Mouse (Mus musculus) ES-CJ7 (cell line): ENCODE data around the gene Kifc1.

Experiments
- DNase-seq: peaks from one replicate; pipeline ENCODE4 v3.0.0; 2011; ENCODE audit warnings: low read depth, low spot score

The Kifc1 gene

DNA sequence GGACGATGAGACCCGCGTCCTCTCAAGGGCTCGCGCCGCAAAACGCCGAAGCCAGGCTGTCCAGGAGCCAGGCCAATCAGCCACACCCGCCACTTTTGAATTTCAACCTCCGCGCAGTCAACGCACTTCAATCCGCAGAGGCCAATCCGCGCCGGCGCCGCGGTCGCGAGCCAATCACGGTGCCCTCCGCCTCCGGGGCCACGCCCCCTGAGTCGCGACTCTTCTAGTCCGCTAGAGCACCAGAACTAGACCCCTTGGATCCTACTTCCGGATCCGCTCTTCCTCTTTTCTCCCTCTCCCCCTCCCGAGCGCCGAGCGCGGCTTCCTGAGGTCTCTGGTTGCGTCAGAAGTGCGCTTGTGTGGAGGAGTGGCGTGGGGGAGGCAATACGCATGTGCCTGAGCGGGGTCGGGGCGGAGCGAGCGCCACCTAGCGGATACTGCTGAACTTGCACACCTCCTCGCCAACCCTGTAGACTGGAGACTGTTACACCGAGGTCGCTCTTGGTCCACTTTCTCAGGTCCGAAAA is at the start of gene Kifc1:
Kifc1 (minus strand) TSS at position 129 of the 527 bp plus-strand sequence.
- peak; percentile 100 for DNase-seq

DNA sequence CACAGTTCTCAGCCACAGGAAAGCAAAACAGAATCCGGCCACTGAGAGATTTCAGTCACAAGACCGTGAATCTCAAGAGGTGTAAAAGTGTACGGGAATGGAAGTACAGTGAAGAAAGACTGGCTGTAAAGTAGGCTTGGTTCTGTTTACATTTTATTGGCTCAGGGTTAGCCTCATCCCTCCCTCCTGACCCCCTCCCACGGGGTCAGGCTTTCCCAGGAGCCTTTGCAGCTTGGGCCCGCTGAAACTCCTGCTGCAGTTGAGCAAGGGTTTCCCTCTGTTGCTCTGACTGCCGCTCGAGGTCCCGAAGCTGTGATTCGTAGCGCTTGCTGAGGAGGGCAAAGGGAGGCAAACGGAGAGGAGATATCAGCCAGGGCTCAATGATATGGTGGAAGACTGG is 48.3 kb upstream of the Kifc1 start:
- DNase-seq: no peak

DNA sequence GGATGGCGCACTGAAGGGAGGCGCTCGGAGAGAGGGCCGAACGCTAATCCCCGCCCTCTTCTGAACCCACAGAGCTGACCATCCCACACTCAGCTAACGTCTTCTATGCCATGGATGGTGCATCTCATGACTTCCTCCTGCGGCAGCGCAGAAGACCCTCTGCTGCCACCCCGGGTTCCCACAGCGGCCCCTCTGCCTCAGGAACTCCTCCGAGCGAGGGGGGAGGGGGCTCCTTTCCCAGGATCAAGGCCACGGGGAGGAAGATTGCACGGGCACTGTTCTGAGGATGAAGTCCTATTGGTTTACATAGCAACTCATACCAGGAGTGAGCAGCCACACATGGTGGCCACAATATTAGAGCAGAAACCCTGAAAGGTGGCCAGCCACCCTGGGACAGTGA is 46.5 kb upstream of the Kifc1 start:
- no peak for DNase-seq

DNA sequence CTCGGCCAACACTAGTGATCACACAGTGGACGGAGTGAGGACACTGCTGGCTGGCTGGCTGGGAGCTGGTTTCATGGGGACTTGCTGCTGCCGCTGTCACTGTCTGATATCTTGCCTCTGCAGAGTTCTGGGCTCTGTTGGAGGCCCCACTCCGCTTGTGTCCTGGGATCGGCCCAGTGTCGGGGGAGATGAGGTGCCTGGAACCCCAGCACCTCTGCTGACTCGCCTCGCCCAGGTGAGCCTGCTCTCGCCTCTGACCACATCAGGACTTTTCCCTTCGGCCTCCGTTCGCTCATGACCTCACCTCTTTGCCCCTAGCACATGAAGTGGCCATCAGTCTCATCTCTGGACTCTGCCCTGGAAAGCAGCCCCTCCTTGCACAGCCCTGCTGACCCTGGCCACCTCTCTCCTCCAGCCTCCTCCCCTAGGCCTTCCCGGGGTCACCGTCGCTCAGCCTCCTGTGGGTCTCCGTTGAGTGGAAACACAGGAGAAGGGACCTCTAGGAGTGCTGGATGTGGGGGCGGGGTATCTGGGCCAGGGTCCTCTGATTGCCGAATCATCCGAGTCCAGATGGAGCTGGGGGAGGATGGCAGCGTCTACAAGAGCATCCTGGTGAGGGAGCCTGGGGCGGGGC is 45.1 kb upstream of the Kifc1 start:
- no peak for DNase-seq

DNA sequence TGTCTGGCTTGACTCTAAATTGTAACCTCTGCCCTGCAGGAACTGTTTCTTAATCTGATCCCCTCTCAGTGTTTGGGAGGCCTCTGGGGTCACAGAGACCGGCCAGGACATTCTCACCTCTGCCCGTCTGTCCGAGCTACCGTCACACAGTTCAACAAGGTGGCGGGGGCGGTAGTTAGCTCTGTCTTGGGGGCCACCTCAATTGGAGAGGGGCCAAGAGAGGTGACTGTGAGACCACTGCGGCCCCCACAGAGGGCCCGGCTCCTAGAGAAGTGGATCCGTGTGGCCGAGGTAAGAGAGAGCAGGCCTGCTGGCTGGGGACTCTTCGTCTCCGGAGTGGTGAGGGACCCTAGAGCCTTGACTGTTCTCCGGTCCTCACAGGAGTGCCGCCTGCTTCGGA is 42.5 kb upstream of the Kifc1 start:
- no peak for DNase-seq

DNA sequence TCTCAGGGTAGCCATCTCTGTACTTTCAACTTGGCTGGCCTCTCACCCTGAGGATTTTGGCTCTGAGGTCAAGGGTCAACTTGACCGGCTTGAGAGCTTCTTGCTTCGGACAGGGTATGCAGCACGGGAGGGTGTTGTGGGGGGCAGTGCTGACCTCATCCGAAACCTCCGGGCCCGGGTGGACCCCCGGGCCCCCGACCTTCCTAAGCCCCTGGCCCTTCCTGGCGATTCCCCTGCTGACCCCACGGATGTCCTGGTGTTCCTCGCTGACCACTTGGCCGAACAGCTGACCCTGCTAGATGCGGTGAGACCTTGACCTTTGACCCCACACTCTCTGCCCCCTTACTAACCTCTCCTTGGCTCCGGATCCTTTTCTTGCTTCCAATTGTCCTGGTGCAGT is 42.0 kb upstream of the Kifc1 start:
- DNase-seq: no peak

DNA sequence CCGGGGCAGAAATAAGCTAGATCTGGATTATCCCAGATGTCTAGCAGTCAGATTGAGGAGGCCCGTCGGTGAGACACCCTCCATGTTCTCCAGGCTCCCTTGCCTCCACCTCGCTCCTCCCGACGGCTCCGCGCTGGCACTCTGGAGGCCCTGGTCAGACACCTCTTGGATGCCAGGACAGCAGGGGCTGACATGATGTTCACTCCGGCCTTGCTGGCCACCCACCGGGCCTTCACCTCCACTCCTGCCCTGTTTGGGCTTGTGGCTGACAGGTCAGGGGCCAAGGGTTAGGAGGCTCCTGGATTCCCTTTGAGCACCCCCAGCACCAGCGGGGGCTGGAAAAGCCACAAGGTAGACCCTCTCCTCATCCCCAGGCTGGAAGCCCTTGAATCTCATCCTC is 41.5 kb upstream of the Kifc1 start:
- no peak for DNase-seq

DNA sequence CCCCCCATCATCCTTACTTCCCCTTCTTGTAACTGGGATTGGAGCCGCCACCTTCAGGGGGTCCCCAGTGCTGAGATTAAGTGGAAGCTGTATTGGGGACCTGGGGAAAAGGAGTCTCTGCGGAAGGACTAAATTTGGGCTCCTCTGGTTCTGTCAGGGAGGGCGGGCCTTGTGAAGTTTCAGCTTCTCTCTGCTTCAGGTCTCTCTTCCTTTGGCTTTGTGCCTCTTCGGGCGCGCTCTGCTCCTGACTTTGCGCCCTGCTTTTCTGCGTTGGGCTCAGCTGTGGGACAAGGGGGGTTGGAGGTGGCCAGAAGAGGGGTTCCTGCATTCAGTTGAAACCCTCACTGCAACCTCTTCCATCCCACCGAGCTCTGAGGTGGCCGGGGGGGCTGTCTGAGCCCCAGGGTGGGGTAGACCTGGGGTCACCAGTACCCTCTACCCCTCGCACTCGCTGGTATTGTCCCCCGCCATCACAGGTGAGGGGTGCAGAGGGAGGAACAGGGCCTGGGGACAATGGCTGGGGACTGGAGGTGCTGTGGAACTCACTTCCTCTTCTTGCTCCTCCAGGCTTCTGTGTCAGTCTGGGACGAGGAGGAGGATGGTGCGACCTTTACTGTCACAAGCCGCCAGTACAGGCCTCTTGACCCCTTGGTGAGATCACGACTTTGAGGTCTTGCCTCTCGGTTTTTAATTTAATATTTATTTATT is 40.9 kb upstream of the Kifc1 start:
- no peak for DNase-seq

DNA sequence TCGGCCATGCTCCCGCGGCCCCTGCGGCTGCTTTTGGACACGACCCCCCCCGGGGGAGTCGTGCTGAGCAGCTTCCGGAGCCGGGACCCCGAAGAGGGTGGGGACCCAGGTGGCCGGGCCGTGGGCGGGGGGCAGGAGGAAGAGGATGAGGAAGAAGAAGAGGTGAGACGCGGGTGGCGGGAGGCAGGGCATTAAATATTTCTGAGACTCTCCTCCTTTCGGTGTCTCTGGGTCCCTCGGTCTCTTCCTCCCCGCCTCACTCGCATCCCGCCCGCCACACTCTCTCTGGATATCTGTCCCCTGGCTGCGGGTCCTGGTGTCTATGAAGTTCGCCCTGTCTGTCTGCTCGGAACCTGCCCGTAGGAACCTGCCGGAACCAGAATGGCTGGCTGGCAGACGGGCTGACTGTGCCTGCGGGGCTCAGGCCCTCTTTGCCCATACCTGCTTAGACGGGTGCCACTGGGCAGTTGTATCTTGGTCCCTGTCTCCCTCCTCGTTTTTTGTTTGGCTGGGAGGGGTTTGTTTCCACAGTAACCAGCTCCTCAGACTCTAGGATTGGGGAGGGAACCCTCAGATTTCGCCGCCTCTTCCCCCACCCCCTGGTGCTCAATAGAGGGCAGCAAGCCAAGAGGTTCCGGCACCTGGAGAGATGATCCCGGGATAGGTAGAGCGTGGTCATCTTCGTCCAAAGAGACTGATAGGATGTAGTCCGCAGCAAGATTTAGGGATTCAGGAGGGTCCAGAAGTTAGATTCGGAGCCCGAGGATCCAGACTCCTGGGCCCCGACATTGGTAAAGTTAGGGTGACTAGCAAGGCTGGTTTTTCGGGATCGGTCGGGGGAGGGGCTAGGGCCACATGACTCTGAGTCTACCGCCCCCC is 40.1 kb upstream of the Kifc1 start:
- DNase-seq: peak; percentile 87

DNA sequence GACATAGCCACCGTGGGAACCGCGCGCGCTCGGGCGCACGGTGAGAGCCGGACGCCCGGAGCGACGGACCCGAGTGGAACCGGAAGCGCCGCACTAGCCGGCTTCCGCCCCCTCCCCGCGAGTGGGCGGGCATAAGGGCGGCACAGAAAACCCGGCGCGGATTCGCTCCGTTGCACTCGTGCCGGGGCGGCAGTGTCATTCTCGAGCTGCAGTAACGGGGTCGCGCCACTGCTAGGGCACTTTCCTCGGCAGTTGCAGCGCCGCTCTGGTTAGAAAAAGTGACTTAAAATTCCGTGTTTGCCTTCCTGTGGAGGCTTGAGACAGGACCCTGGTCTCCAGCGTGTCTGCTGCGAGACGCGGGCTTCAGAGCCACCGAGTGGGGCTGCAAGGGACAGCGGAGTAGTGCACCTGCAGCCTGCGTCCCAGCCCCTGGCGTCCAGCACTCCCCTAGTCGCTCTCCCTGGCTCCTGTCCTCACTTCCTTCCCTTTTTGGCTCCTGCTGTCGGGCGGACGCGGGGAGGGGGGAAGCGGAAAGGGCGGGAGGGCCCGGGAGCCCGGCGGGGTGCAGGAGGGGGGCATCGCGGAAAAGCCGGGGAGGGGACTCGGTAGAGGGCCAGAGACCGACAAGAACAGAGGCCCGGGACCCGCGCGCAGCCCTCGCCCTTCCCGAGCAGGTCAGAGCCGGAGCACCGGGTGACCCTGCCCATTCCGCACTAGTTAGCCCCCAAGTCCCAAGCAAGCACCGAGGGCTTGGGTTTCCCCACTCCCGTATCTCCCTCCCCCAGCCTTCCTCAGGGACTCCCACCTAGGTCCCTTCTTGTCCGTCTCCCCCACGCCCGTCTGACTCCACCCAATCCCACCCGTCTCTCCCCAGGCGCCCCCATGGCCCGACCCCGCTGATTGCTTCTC is 39.2 kb upstream of the Kifc1 start, which contains the start of gene Rgl2:
Rgl2 (plus strand) TSS at position 173 of the 909 bp plus-strand sequence.
- peak; percentile 94 for DNase-seq

DNA sequence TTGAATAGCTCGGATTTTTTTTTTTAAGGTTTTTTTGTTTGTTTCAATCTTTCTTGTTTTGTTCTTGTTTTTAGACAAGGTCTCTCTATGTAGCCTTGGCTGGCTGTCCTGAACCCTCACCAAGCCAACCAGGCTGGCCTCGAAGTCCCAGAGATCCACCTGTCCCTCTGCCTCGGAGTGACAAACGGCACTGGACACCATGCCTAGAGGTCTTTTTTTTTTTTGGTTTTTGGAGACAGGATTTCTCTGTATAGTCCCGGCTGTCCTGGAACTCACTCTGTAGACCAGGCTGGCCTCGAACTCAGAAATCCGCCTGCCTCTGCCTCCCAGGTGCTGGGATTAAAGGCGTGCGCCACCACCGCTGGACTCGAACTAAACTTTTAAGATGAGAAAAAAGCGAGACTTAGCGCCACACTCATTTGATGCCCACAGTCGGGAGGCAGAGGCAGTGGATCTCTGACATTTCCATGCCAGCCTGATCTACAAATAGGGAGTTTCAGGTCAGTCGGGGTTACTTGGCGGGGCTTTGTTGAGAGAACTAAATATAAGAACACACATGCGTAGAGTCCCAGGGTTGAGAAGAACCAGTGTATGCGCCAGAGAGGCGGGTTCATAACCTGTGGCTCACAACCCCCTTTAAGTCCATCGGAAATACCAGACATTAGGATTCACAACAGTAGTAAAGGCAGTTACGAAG is 37.9 kb upstream of the Kifc1 start:
- DNase-seq: no peak

DNA sequence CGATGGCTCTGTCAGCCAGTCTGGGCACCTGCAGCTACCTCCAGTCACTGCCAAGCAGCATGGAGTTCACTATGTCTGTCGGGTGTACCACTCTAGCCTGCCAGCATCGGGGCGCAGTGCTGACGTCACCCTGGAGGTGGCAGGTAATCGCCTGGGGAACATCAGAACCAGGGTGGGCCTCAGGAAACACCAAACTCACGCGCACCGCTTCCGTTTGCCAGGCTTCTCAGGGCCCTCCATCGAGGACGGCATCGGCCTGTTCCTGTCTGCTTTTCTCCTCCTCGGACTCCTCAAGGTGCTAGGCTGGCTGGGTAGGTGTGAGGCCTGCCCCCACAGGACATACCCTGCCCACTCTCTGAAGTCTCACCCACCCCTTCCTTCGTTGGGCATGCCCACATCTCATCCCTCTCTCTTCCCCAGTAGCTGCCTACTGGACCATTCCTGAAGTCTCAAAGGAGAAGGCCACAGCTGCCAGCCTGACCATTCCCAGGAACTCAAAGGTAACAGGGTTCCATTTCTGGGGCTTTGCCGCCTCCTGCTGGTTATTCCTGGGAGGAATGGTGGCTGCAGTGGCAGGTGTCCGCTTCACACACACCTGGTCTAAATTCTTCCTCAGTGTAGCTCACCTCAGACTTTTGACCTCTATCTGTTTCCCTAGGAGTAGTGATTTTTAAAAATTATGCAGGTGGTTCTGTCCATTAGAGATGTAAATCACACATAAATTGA is 35.9 kb upstream of the Kifc1 start:
- DNase-seq: no peak

DNA sequence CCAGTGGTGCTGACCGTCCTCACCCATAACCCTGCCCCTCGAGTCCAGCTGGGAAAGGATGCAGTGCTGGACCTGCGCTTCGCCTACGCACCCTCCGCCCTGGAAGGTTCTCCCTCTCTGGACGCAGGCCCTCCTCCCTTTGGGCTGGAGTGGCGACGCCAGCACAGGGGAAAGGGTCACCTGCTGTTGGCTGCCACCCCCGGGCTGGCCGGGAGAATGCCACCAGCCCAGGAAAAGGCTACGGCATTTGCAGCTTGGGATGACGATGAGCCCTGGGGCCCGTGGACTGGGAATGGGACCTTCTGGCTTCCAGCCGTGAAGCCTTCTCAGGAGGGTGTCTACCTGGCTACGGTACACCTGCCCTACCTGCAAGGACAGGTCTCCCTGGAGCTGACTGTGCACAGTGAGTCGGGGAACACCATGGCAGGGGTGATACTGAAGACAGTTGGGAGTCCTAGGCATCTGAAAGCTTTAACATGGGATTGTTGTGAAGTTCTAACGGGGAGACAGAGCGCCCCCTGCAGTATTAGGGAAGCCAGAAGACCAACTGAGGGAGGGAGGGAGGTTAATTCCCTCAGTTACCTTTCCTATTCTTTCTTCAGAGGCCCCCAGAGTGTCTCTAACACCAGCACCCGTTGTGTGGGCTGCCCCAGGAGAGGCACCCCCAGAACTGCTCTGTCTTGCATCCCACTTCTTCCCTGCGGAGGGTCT is 35.1 kb upstream of the Kifc1 start:
- DNase-seq: peak; percentile 61

DNA sequence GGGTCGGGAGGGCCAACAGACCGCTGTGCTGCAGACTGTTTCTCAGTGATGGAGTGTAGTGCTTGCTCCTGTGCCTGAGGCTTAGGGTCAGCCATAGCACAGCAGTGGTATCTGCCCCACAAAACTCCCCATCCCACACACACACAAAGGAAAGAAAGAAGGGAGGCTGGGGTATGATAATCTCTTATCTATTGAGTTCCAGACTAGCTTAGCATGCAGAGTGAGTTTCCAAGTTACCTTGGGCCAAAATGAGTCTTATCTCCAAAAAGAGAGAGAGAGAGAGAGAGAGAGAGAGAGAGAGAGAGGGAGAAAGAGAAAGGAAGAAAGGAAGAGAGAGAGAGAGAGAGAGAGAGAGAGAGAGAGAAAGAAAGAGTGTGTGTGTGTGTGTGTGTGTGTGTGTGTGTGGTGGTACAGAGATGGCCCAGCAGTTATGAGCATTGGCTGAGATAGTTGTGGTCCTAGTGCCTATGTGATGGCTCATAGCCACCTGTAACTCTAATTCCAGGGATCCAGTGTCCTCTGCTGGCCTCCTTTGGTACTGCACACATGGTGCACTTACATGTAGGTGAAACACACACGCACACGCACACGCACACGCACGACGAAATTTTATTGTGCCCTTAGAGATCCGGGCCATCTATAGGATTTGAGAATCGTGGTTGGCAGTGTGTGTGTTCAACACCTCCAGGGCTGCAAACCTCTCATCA is 34.3 kb upstream of the Kifc1 start:
- DNase-seq: peak; percentile 83

DNA sequence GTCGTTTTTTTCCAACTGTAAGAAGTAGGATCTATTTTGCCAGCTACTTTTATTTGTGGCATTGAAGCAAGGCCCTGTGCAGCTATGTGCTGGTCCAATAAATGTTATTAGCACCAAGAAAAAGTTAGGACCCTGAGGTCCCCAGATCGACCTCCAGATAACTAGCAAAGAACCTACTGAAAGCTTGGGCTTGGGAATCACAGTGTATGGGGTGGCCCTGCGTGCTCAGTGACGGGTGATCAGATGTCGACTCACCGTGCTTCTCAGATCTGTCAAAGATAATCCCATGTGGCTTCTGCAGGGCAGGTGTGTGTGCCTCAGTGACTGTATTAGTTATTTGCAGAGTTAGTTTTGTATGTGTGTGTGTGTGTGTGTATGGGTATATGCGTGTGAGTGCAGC is 30.9 kb upstream of the Kifc1 start:
- DNase-seq: no peak

DNA sequence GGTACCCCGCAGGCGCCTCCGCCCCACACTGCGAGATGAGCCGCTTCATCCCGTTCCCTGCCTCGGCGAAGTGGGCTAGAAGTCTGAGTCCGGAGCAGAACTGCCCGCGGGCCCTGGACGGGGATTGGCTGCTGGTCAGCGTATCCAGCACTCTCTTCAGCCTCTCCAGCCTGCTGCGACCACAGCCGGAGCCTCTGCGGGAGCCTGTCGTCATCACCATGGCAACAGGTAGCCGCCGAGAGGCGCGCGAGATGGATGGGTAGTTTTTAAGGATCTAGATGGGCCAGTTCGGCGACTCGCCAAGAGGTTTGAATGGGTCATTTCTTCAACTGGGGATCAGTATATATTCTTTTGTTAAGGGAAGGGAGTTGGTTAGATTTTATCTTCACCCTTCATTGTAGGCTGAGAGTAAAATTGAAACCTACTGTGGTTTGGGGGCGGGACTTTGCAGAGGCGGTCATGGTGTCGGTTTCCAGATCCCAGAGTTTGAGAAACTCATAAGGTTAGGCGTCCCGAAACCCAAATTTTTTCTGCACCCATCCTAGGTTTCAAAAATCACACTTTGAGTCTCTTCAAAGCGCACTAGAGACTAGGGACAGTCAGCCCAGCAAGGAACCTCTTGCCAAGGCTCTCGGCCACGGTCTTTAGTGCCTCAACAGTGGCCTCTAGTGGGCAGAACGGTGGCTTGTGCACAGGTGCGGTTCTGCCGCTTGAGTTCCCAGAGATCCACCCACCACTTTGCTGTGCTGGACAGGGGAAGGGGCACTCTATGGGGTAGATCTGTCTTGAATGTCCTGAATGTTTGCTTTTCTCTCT is 30.0 kb upstream of the Kifc1 start:
- DNase-seq: peak; percentile 86

DNA sequence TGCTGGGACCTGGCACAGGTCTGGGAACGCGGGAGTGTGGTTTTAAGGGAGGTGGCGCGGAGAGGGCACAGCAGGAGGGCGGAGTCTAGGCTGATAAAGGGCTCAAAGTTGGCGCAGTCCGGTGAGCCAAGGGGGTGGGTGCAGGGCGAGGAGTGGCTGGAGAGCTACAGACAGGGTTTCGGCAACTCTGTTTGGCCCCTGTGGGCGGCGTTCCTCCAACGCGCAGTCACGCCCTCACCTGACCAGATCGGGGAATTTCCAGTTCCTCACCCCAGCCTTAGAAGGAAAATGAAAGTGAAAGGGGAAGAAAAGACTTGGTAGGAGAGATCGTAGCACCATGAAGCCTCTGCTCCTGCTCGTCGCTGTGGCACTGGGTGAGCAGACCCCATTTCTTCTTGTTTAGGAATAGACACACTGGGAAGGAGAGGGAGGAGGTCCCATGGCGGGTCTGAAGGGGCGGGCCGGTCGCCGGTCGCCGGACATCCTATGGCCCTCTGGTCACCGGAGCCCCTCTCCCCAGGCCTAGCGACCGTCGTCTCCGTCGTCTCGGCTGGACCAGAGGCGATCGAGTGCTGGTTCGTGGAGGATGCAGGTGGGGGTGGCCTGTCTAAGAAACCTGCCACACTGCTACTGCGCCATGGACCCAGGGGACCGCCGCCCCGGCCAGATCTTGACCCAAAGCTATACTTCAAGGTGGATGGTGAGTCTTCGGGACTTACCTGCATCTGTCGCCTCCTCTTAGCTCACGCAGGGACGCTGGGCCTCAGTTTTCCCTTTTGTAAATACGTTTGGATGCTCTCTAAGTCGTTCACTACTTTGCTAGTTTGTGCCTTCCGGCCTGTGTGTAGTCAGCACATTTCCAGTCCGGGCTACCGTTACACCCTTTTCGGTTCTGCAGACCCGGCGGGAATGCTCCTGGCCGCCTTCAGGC is 29.2 kb upstream of the Kifc1 start:
- DNase-seq: peak; percentile 86
